In the genomic region with DNA sequence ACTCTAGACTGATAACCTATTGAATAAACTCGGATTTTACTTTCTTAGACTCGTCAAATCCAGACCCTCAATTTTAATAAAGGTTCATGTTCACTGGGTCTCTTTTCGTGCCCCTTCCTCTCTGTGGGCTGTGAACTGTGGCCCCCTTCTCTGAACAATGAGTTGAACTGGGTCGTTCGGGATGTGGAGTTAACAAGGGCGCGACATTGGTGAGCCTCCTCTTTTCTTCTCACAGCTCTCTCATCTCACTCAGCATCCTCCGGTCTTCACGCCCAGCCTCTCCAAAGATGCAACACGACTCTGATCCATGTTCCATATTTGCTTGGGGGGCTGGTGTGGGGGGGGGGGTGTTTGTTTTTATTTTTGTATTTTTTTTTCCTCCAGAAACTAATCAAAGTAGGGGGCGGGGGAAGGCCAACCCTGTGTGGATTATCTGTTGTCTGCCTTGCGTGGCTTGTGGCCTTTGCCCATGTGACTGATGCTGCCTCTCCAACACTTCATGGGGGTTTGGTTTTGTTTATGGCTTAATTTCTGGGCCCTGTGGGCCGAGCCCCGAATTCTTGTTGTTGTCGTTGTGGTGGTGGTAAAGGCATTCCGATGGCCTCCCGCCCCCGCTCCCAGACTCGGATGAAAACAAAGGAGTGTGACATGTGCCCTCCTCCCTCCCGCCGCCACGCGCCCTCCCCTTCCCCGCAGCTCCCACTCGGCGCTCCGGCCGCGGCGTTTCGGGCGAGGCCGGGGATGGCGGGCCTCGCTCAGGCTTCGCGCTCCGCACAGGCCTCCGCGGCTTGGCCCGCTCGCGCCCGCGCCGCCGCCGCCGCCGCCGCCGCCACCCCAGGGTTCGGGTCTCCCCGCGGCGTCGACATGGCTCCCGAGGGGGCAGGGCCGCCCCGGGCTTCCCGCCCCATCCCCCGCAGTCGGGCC, we compare ENCODE assay signal across 8 mouse cellular contexts. TPM values are rescaled to one million over a fixed set of nuclear protein-coding genes. Genes with fewer than 3 reads are reported as not detected.
DNase-seq lines count a peak whose midpoint lies in the region; ATAC-seq lines count a peak whose summit lies in the region.

No protein-coding gene starts in this region.

- DNase-seq in layer of hippocampus, adult 11-12 months (ENCODE audit: low spot score), result peak; percentile 57
- DNase-seq in layer of hippocampus, adult 9-10 months (ENCODE audit: low spot score), result no peak
- peak; percentile 69 for DNase-seq in embryo, embryonic 10 days (ENCODE audit: low spot score)
- peak; percentile 7 to 8 for DNase-seq in gastrocnemius, adult 8-10 months (ENCODE audit: low spot score in 2 of 2)
- DNase-seq in hindlimb bud, embryonic 11.5 days (ENCODE audit: extremely low spot score, low read depth, low spot score), result peak; percentile 5
- peak; percentile 35 to 42 for DNase-seq in left cerebral cortex, adult 8-10 months (ENCODE audit: low spot score in 2 of 2)
- peak; percentile 69 to 75 for DNase-seq in right cerebral cortex, postnatal 10 days (ENCODE audit: low spot score in 2 of 2)

- ATAC-seq in megakaryocyte, adult 5-6 weeks (ENCODE audit: poor library complexity, severe bottlenecking), result peak; percentile 17

RNA-seq across cellular contexts. Expression of gene Ptbp2, which starts 2.0 kb away (rescaled TPM):
- total RNA-seq in gastrocnemius, adult 8-10 months (2022), result 10 to 100 TPM; 17.0 to 24.6 (median 22.4) TPM
- 100 to 1,000 TPM; 117 to 133 (median 124) TPM for total RNA-seq in left cerebral cortex, adult 8-10 months (2022)
- total RNA-seq in megakaryocyte, adult 5-6 weeks (2015), result 51.4 and 58.1 TPM in 2 replicates
- 42.0 and 50.0 TPM in 2 replicates for total RNA-seq in megakaryocyte, adult 5-6 weeks (2017)
